ENCODE assay signal across 10 mouse cellular contexts in the genomic region with DNA sequence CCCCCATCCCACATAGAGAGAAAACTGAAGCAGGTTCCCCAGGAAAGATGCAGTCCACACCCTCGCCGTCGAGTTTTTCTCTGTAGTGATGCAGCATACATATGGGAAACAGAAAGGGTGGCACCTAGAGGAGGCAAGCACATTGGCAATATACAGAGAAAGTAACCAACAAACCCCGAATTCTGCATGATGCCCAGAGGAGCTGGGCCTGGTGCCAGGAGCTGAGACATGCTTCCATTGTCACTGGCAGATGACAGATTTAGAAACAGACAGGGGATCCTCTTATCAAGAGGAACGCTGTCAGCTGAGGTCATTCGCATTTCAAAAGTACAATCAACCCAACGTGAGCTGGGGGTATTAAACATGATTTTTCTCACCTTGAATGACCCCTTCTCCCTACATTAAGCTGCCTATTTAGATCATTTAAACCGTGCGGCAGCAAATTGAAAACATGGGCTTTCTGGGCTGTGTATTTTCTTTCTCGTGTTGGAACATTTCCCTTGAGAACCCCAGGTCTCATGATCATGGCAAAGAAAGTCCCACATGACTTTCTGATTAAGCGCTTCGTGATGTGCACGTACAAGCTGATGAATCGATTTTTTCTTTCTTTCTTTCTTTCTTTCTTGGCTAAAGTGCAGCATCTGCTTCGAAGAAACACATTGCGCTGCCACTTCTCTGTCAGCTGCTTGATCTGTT.
A peak's percentile ranks its signal among the peaks of the same experiment; 100 is the strongest.
DNase-seq lines count a peak whose midpoint lies in the region; ATAC-seq and TF ChIP-seq lines count a peak whose summit lies in the region.
"Had no signal": no experiment of that assay in that cellular context is flagged by ENCODE, and none has a peak within 500 bp of the region (broad histone marks: within the 10 kb centered on the region; RNA-seq: fewer than 3 reads in every experiment).

No protein-coding gene starts in this region.

- no peak for TF ChIP-seq POLR2A in cerebellum, adult 2 months (IDR thresholded peaks at IDR 0.05; ENCODE audit: borderline replicate concordance, insufficient read depth, low read length)

- peak overlapping the region; percentile 25; the same call in 1 of the 2 replicates for H3K4me3 ChIP-seq in gastrocnemius, adult 2 months
- no peak overlapping the region for H3K4me3 ChIP-seq in cerebellum, adult 2 months (replicated peaks; ENCODE audit: insufficient read depth, low read depth, low read length)
- no peak overlapping the region for H3K4me3 ChIP-seq in heart, embryonic 14.5 days (ENCODE audit: control insufficient read depth in 1 of 2, insufficient read depth in 1 of 2, low read depth in 1 of 2, low read length in 2 of 2)
- H3K4me3 ChIP-seq: liver, embryonic 13.5 days; stomach, embryonic 15.5 days had no signal

- TF ChIP-seq CTCF in gastrocnemius, adult 2 months (IDR thresholded peaks at IDR 0.05) = no peak
- TF ChIP-seq CTCF in cerebellum, adult 2 months (IDR thresholded peaks at IDR 0.05; ENCODE audit: borderline replicate concordance, insufficient read depth, low read depth, low read length) = no peak

- 0 out of 2 replicates have a peak, but pooled peaks have one; percentile 19 for ATAC-seq in heart, embryonic 14.5 days (ENCODE audit: insufficient number of reproducible peaks, insufficient read depth, low FRiP score, low read depth)
- ATAC-seq in CD4-positive, CD25-positive, alpha-beta regulatory T cell, adult 4 months = no peak

- no peak for DNase-seq in gastrocnemius, adult 2 months
- no peak for DNase-seq in gastrocnemius, postnatal 36 days
- peak; percentile 29 to 43 for DNase-seq in cerebellum, adult 2 months
- DNase-seq in left cerebral cortex, adult 9 months (ENCODE audit: low spot score in 2 of 2) = peak; percentile 52 to 75
- DNase-seq in right cerebral cortex, postnatal 4 days = peak; percentile 77
- no peak for DNase-seq in spleen, postnatal 14 days (ENCODE audit: low spot score in 2 of 2)
- DNase-seq: liver, embryonic 13.5 days had no signal

- no peaks in the 10 kb centered on the region for H3K36me3 ChIP-seq in heart, embryonic 14.5 days (ENCODE audit: control insufficient read depth, insufficient read depth, low read length)
- H3K36me3 ChIP-seq: liver, embryonic 13.5 days; stomach, embryonic 15.5 days had no signal

- no peak overlapping the region; the same call in 1 of the 2 replicates for H3K9ac ChIP-seq in heart, embryonic 14.5 days (ENCODE audit: low read length)
- H3K9ac ChIP-seq: liver, embryonic 13.5 days; stomach, embryonic 15.5 days had no signal

- H3K4me2 ChIP-seq in heart, embryonic 14.5 days (ENCODE audit: low read length) = peak overlapping the region; percentile 34
- H3K4me2 ChIP-seq: liver, embryonic 13.5 days; stomach, embryonic 15.5 days had no signal

- no peaks in the 10 kb centered on the region for H3K27me3 ChIP-seq in cerebellum, adult 2 months (ENCODE audit: control insufficient read depth, insufficient read depth, low read length)
- H3K27me3 ChIP-seq in heart, embryonic 14.5 days (ENCODE audit: control insufficient read depth, insufficient read depth, low read length) = no peaks in the 10 kb centered on the region
- H3K27me3 ChIP-seq: liver, embryonic 13.5 days; stomach, embryonic 15.5 days had no signal

- H3K9me3 ChIP-seq in heart, embryonic 14.5 days (ENCODE audit: control insufficient read depth, low read length) = no peaks in the 10 kb centered on the region
- H3K9me3 ChIP-seq: liver, embryonic 13.5 days; stomach, embryonic 15.5 days had no signal

- 0 out of 2 replicates have a peak overlapping the region, but pooled peaks have one; percentile 28 for H3K27ac ChIP-seq in gastrocnemius, adult 2 months
- H3K27ac ChIP-seq in cerebellum, adult 2 months (ENCODE audit: insufficient read depth, low read length) = no peak overlapping the region; the same call in 1 of the 2 replicates
- H3K27ac ChIP-seq in heart, embryonic 14.5 days (replicated peaks in 1 of 2; ENCODE audit: control insufficient read depth in 1 of 2, insufficient read depth in 1 of 2, low read depth in 2 of 2, low read length in 2 of 2) = peak overlapping the region; percentile 35 to 55
- H3K27ac ChIP-seq: liver, embryonic 13.5 days; stomach, embryonic 15.5 days had no signal

- intact Hi-C loops in gastrocnemius, adult 2 months (cut with DNase I) = no loop called here
- intact Hi-C loops in gastrocnemius, postnatal 36 days (cut with DNase I) = no loop called here

- no peaks in the 10 kb centered on the region for H3K4me1 ChIP-seq in cerebellum, adult 2 months (ENCODE audit: control insufficient read depth, insufficient read depth, low read length)
- peaks cover 23 to 50% of the 10 kb centered on the region in 2 experiments for H3K4me1 ChIP-seq in heart, embryonic 14.5 days (ENCODE audit: control insufficient read depth in 2 of 2, insufficient read depth in 2 of 2, low read length in 2 of 2)
- H3K4me1 ChIP-seq: liver, embryonic 13.5 days; stomach, embryonic 15.5 days had no signal

- WGBS in cerebellum, adult 2 months = 12% methylated on average over 16 of the region's 16 CpGs
- 39% methylated on average over 16 of the region's 16 CpGs for WGBS in heart, embryonic 14.5 days

Comparison
In these comparisons a context has a peak if more than half of its experiments do, and no peak if none do; other contexts are left out.
1. DNase-seq: peak in cerebellum, adult 2 months (2 of 2), left cerebral cortex, adult 9 months (2 of 2) and right cerebral cortex, postnatal 4 days (single experiment); none in gastrocnemius, adult 2 months (single experiment), gastrocnemius, postnatal 36 days (0 of 2) and spleen, postnatal 14 days (0 of 2).